Mouse (Mus musculus) lung, embryonic 16.5 days (tissue): ENCODE measurements around the gene Gria3. TPM values are rescaled to one million over a fixed set of nuclear protein-coding genes. Genes with fewer than 3 reads are reported as not detected.

Source experiments
- ATAC-seq: fragments of 200-750 bp; cut with Nextera tagmentation; 2 replicates; pipeline ENCODE4 v1.8.0; 2017; ENCODE audit warnings: low read depth, mild to moderate bottlenecking, moderate library complexity
- H3K27ac ChIP-seq: fragments of 300-500 bp; sonication (generic); 2 replicates; pipeline ENCODE4 v1.5.1; 2014; ENCODE audit warnings: mild to moderate bottlenecking, control low read depth, low read length
- H3K27me3 ChIP-seq: fragments of 300-500 bp; sonication (generic); 2 replicates; pipeline ENCODE4 v1.6.1; 2014; ENCODE audit warnings: low read depth, low read length, mixed read lengths; ENCODE audit not compliant: control insufficient read depth, insufficient read depth
- H3K36me3 ChIP-seq: fragments of 300-500 bp; sonication (generic); 2 replicates; pipeline ENCODE4 v1.6.1; 2014; ENCODE audit warnings: low read length; ENCODE audit not compliant: control insufficient read depth, insufficient read depth
- H3K4me1 ChIP-seq: fragments of 300-500 bp; sonication (generic); replicated peaks from 2 replicates; pipeline ENCODE4 v1.6.1; 2014; ENCODE audit warnings: low read length, mixed read lengths; ENCODE audit not compliant: control insufficient read depth, insufficient read depth
- H3K4me2 ChIP-seq: fragments of 300-500 bp; sonication (generic); 2 replicates; pipeline ENCODE4 v1.6.1; 2014; ENCODE audit warnings: low read depth, low read length, control low read depth
- H3K4me3 ChIP-seq: fragments of 300-500 bp; sonication (generic); 2 replicates; pipeline ENCODE4 v1.5.1; 2014; ENCODE audit warnings: mild to moderate bottlenecking, low read length, control low read depth
- H3K9ac ChIP-seq: fragments of 300-500 bp; sonication (generic); 2 replicates; pipeline ENCODE4 v1.6.1; 2014; ENCODE audit warnings: low read length, control low read depth
- H3K9me3 ChIP-seq: fragments of 300-500 bp; sonication (generic); 2 replicates; pipeline ENCODE4 v1.6.1; 2016; ENCODE audit warnings: low read length; ENCODE audit not compliant: control insufficient read depth
- WGBS: fragments of 180-500 bp; shearing (Covaris S2); extraction: QIAGEN DNeasy Blood & Tissue Kit; methylation state at CpG from one replicate; pipeline ENCODE4 v1.1.7; 2014; 5-methylcytosine and 5-hydroxymethylcytosine counted together
- polyA plus RNA-seq: library from polyadenylated mRNA; unstranded; fragments of >200 nt; fragmentation: Nextera tagmentation; extraction: Ambion mirVana; gene quantifications from 2 replicates; pipeline ENCODE4 v1.2.1, GENCODE M21; 2015

Gria3 gene
- polyA plus RNA-seq, 1 experiment from 2014 or later = 10.0 TPM

- H3K27me3 ChIP-seq = no peaks in the 10 kb centered on the region
- WGBS = 68% methylated on average over 2 of the region's 2 CpGs
- no peaks in the 10 kb centered on the region for H3K4me1 ChIP-seq
- no peak for ATAC-seq
- H3K4me3 ChIP-seq = no peak overlapping the region
- H3K4me2 ChIP-seq = no peak overlapping the region
- H3K36me3 ChIP-seq = no peaks in the 10 kb centered on the region
- H3K27ac ChIP-seq = no peak overlapping the region
- H3K9me3 ChIP-seq = no peaks in the 10 kb centered on the region
- H3K9ac ChIP-seq = no peak overlapping the region
Observed at GRCm38 (mm10) chrX:41532511-41532910, 131.9 kb downstream of the Gria3 start.

GRCm38 (mm10) chrX:41535886-41536285 is 135.2 kb downstream of the Gria3 start:
- H3K36me3 ChIP-seq = no peaks in the 10 kb centered on the region
- no peak overlapping the region for H3K27ac ChIP-seq
- H3K4me1 ChIP-seq = no peaks in the 10 kb centered on the region
- no peak overlapping the region for H3K4me3 ChIP-seq
- ATAC-seq = no peak
- H3K9me3 ChIP-seq = no peaks in the 10 kb centered on the region
- no peak overlapping the region for H3K4me2 ChIP-seq
- WGBS = 65% methylated on average over 2 of the region's 2 CpGs
- H3K27me3 ChIP-seq = no peaks in the 10 kb centered on the region
- H3K9ac ChIP-seq = no peak overlapping the region

- Histone ChIP-seq H3K36me3 (no peaks in the 10 kb centered on the region), H3K4me1 (no peaks in the 10 kb centered on the region), H3K9me3 (no peaks in the 10 kb centered on the region), H3K27ac (no peak overlapping the region), H3K27me3 (no peaks in the 10 kb centered on the region), H3K9ac (no peak overlapping the region), H3K4me3 (no peak overlapping the region), H3K4me2 (no peak overlapping the region)
- WGBS = 55% methylated on average over 6 of the region's 6 CpGs
- ATAC-seq = no peak
Observed at GRCm38 (mm10) chrX:41562296-41563060, 161.8 kb downstream of the Gria3 start.

GRCm38 (mm10) chrX:41564898-41565297 is 164.2 kb downstream of the Gria3 start:
- H3K9me3 ChIP-seq = no peaks in the 10 kb centered on the region
- no peak overlapping the region for H3K4me2 ChIP-seq
- H3K27ac ChIP-seq = no peak overlapping the region
- ATAC-seq = no peak
- no peaks in the 10 kb centered on the region for H3K4me1 ChIP-seq
- no peak overlapping the region for H3K9ac ChIP-seq
- no peaks in the 10 kb centered on the region for H3K27me3 ChIP-seq
- WGBS = 72% methylated on average over 2 of the region's 2 CpGs
- no peaks in the 10 kb centered on the region for H3K36me3 ChIP-seq
- no peak overlapping the region for H3K4me3 ChIP-seq

- Histone ChIP-seq H3K27ac (no peak overlapping the region), H3K36me3 (no peaks in the 10 kb centered on the region), H3K9ac (no peak overlapping the region), H3K4me3 (no peak overlapping the region), H3K9me3 (no peaks in the 10 kb centered on the region), H3K4me2 (no peak overlapping the region), H3K4me1 (no peaks in the 10 kb centered on the region), H3K27me3 (no peaks in the 10 kb centered on the region)
- ATAC-seq = no peak
- WGBS = 70% methylated on average over 1 of the region's 1 CpGs
Observed at GRCm38 (mm10) chrX:41573079-41573478, 172.4 kb downstream of the Gria3 start.

- Histone ChIP-seq H3K27ac (no peak overlapping the region), H3K9me3 (no peaks in the 10 kb centered on the region), H3K36me3 (no peaks in the 10 kb centered on the region), H3K4me3 (no peak overlapping the region), H3K27me3 (no peaks in the 10 kb centered on the region), H3K4me1 (no peaks in the 10 kb centered on the region), H3K4me2 (no peak overlapping the region), H3K9ac (no peak overlapping the region)
- ATAC-seq = no peak
- 48% methylated on average over 5 of the region's 5 CpGs for WGBS
Observed at GRCm38 (mm10) chrX:41578797-41579196, 178.1 kb downstream of the Gria3 start.

- Histone ChIP-seq H3K27me3 (no peaks in the 10 kb centered on the region), H3K36me3 (no peaks in the 10 kb centered on the region), H3K9ac (no peak overlapping the region), H3K4me3 (no peak overlapping the region), H3K4me2 (no peak overlapping the region), H3K4me1 (no peaks in the 10 kb centered on the region), H3K27ac (no peak overlapping the region), H3K9me3 (no peaks in the 10 kb centered on the region)
- 95% methylated on average over 3 of the region's 3 CpGs for WGBS
- no peak for ATAC-seq
Observed at GRCm38 (mm10) chrX:41587692-41588091, 187.0 kb downstream of the Gria3 start.

GRCm38 (mm10) chrX:41607181-41607580 is 206.5 kb downstream of the Gria3 start:
- H3K4me2 ChIP-seq = no peak overlapping the region

GRCm38 (mm10) chrX:41614920-41615319 is 214.3 kb downstream of the Gria3 start:
- H3K9me3 ChIP-seq = no peaks in the 10 kb centered on the region
- H3K27me3 ChIP-seq = no peaks in the 10 kb centered on the region
- WGBS = 38% methylated on average over 2 of the region's 2 CpGs
- no peak overlapping the region for H3K9ac ChIP-seq
- H3K4me1 ChIP-seq = no peaks in the 10 kb centered on the region
- no peak overlapping the region for H3K27ac ChIP-seq
- no peak for ATAC-seq
- no peaks in the 10 kb centered on the region for H3K36me3 ChIP-seq
- no peak overlapping the region for H3K4me2 ChIP-seq
- no peak overlapping the region for H3K4me3 ChIP-seq

More at GRCm38 (mm10) chrX:41607181-41607580, 206.5 kb downstream of the Gria3 start:
- no peaks in the 10 kb centered on the region for H3K4me1 ChIP-seq
- ATAC-seq = no peak
- H3K27ac ChIP-seq = no peak overlapping the region
- no peaks in the 10 kb centered on the region for H3K27me3 ChIP-seq
- WGBS = 83% methylated on average over 1 of the region's 1 CpGs
- H3K36me3 ChIP-seq = no peaks in the 10 kb centered on the region
- H3K4me3 ChIP-seq = no peak overlapping the region
- H3K9ac ChIP-seq = no peak overlapping the region
- no peaks in the 10 kb centered on the region for H3K9me3 ChIP-seq
